Mouse (Mus musculus) intestine, embryonic 16.5 days (tissue): ENCODE data around the gene Cfap44. TPM values are rescaled to one million over a fixed set of nuclear protein-coding genes. Genes with fewer than 3 reads are reported as not detected.

Experiments used
- ATAC-seq: fragments of 200-750 bp; cut with Nextera tagmentation; 2 replicates; pipeline ENCODE4 v1.8.0; 2017; ENCODE audit warnings: moderate TSS enrichment, moderate library complexity
- H3K27ac ChIP-seq: fragments of 300-500 bp; sonication (generic); 2 replicates; pipeline ENCODE4 v1.5.1; 2014; ENCODE audit warnings: mild to moderate bottlenecking, low read length
- H3K27me3 ChIP-seq: fragments of 300-500 bp; sonication (generic); replicated peaks from 2 replicates; pipeline ENCODE4 v1.6.1; 2014; ENCODE audit warnings: low read length, control low read depth, mixed read lengths; ENCODE audit not compliant: control insufficient read depth, insufficient read depth
- H3K36me3 ChIP-seq: fragments of 300-500 bp; sonication (generic); 2 replicates; pipeline ENCODE4 v1.6.1; 2014; ENCODE audit warnings: low read length, control low read depth; ENCODE audit not compliant: control insufficient read depth, insufficient read depth
- H3K4me1 ChIP-seq: fragments of 300-500 bp; sonication (generic); 2 replicates; pipeline ENCODE4 v1.6.1; 2014; ENCODE audit warnings: low read length, control low read depth, mixed read lengths; ENCODE audit not compliant: control insufficient read depth, insufficient read depth
- H3K4me2 ChIP-seq: fragments of 300-500 bp; sonication (generic); 2 replicates; pipeline ENCODE4 v1.6.1; 2014; ENCODE audit warnings: low read depth, low read length, control low read depth
- H3K4me3 ChIP-seq: fragments of 300-500 bp; sonication (generic); 2 replicates; pipeline ENCODE4 v1.5.1; 2014; ENCODE audit warnings: mild to moderate bottlenecking, low read length
- H3K9ac ChIP-seq: fragments of 300-500 bp; sonication (generic); 2 replicates; pipeline ENCODE4 v1.6.1; 2014; ENCODE audit warnings: low read depth, low read length
- H3K9me3 ChIP-seq: fragments of 300-500 bp; sonication (generic); 2 replicates; pipeline ENCODE4 v1.6.1; 2016; ENCODE audit warnings: low read length, control low read depth; ENCODE audit not compliant: control insufficient read depth
- WGBS: fragments of 180-500 bp; shearing (Covaris S2); extraction: QIAGEN DNeasy Blood & Tissue Kit; methylation state at CpG from one replicate; pipeline ENCODE4 v1.1.7; 2014; 5-methylcytosine and 5-hydroxymethylcytosine counted together
- polyA plus RNA-seq: library from polyadenylated mRNA; unstranded; fragments of >200 nt; fragmentation: Nextera tagmentation; extraction: Ambion mirVana; gene quantifications from 2 replicates; pipeline ENCODE4 v1.2.1, GENCODE M21; 2015

The Cfap44 gene
- polyA plus RNA-seq, 1 experiment from 2014 or later: 0.10 TPM

- 67% methylated on average over 5 of the region's 5 CpGs for WGBS
- no peak for ATAC-seq
These were observed 66.3 kb downstream of the Cfap44 start for GRCm38 (mm10) chr16:44460922-44461321.

GRCm38 (mm10) chr16:44475281-44475680 is 80.7 kb downstream of the Cfap44 start:
- WGBS: 81% methylated on average over 14 of the region's 14 CpGs
- no peaks in the 10 kb centered on the region for H3K9me3 ChIP-seq
- no peaks in the 10 kb centered on the region for H3K27me3 ChIP-seq
- H3K4me2 ChIP-seq: no peak overlapping the region
- no peaks in the 10 kb centered on the region for H3K36me3 ChIP-seq
- no peak overlapping the region for H3K4me3 ChIP-seq
- no peak overlapping the region for H3K27ac ChIP-seq
- no peaks in the 10 kb centered on the region for H3K4me1 ChIP-seq
- ATAC-seq: no peak
- H3K9ac ChIP-seq: no peak overlapping the region

More at GRCm38 (mm10) chr16:44460922-44461321, 66.3 kb downstream of the Cfap44 start:
- Histone ChIP-seq H3K9ac (no peak overlapping the region), H3K9me3 (no peaks in the 10 kb centered on the region), H3K27ac (no peak overlapping the region), H3K4me2 (no peak overlapping the region), H3K36me3 (no peaks in the 10 kb centered on the region), H3K4me1 (no peaks in the 10 kb centered on the region), H3K27me3 (no peaks in the 10 kb centered on the region), H3K4me3 (no peak overlapping the region)

DNA sequence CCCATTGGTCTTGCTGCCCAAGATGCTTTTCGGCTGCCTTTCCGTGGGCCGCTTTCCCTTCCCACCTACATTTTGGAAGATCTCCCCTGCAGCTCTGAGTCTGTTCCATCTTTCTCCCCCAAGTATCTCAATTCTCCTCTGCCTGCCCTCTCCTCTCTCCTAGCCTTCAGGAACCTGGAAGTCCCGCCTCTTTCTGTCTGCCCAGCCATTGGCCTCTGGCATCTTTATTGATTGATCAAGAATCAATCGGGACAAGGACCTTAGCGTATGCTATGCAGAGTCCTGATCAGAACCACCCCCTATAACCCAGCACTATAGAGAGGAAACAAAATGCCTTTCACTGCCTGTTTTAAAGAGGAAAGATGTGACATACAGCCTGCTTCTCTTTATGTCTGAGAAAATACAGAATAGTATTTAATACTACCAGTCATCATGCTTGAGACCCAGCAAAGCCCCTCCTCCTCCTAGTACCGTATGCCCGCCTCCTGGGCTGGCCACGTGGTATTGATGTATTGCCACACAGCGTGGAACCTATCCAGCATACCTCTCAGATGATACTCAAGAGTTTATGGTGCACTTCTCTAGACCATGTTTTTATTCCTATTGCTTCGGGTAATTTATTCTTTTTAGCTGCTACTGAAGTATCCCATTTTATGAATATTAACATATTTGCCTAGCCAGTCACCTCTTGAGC is 81.2 kb downstream of the Cfap44 start:
- Histone ChIP-seq H3K36me3 (no peaks in the 10 kb centered on the region), H3K27ac (no peak overlapping the region), H3K9ac (no peak overlapping the region), H3K4me2 (no peak overlapping the region), H3K27me3 (no peaks in the 10 kb centered on the region), H3K9me3 (no peaks in the 10 kb centered on the region), H3K4me3 (no peak overlapping the region), H3K4me1 (peaks cover 2% of the 10 kb centered on the region; the same call in 1 of the 2 replicates)
- 84% methylated on average over 11 of the region's 11 CpGs for WGBS
- ATAC-seq: no peak

GRCm38 (mm10) chr16:44478767-44479166 is 84.2 kb downstream of the Cfap44 start:
- Histone ChIP-seq H3K4me3 (0 out of 2 replicates have a peak overlapping the region, but pooled peaks have one; percentile 6), H3K27ac (no peak overlapping the region), H3K36me3 (no peaks in the 10 kb centered on the region), H3K4me1 (peaks cover 9% of the 10 kb centered on the region), H3K9ac (0 out of 2 replicates have a peak overlapping the region, but pooled peaks have one; percentile 14), H3K4me2 (no peak overlapping the region), H3K9me3 (no peaks in the 10 kb centered on the region), H3K27me3 (no peaks in the 10 kb centered on the region; the same call in 1 of the 2 replicates)
- ATAC-seq: no peak
- 33% methylated on average over 18 of the region's 18 CpGs for WGBS

DNA sequence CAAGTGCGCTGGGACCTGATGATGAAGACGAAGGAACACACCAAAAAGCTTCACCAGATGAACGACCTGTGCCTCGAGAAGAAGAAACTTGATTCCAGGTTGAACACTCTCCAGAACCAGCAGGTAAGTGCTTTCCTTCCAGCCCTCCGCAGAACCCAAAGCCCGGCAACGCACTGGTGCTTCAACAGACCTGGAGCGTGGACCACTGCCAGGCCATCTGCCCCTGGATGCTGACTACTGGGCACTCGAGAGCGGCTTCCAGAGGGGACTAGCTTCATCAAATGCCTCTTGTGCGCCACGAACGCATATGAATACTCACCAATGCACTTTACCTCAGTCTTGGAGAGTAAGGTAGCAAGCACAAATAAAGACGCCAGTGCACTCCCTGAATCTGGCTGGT is 85.3 kb downstream of the Cfap44 start:
- Histone ChIP-seq H3K4me1 (peaks cover 9% of the 10 kb centered on the region), H3K9me3 (no peaks in the 10 kb centered on the region), H3K4me2 (no peak overlapping the region), H3K27ac (no peak overlapping the region), H3K27me3 (no peaks in the 10 kb centered on the region; the same call in 1 of the 2 replicates), H3K9ac (no peak overlapping the region), H3K36me3 (no peaks in the 10 kb centered on the region), H3K4me3 (no peak overlapping the region)
- no peak for ATAC-seq
- 88% methylated on average over 14 of the region's 14 CpGs for WGBS

GRCm38 (mm10) chr16:44480616-44481015 is 86.0 kb downstream of the Cfap44 start:
- H3K4me2 ChIP-seq: no peak overlapping the region
- no peak overlapping the region for H3K4me3 ChIP-seq
- WGBS: 50% methylated on average over 7 of the region's 7 CpGs
- no peak overlapping the region for H3K27ac ChIP-seq
- H3K4me1 ChIP-seq: peaks cover 9% of the 10 kb centered on the region
- ATAC-seq: 0 out of 2 replicates have a peak, but pooled peaks have one; percentile 36
- no peaks in the 10 kb centered on the region for H3K9me3 ChIP-seq
- no peaks in the 10 kb centered on the region; the same call in 1 of the 2 replicates for H3K27me3 ChIP-seq
- H3K9ac ChIP-seq: no peak overlapping the region
- no peaks in the 10 kb centered on the region for H3K36me3 ChIP-seq

DNA sequence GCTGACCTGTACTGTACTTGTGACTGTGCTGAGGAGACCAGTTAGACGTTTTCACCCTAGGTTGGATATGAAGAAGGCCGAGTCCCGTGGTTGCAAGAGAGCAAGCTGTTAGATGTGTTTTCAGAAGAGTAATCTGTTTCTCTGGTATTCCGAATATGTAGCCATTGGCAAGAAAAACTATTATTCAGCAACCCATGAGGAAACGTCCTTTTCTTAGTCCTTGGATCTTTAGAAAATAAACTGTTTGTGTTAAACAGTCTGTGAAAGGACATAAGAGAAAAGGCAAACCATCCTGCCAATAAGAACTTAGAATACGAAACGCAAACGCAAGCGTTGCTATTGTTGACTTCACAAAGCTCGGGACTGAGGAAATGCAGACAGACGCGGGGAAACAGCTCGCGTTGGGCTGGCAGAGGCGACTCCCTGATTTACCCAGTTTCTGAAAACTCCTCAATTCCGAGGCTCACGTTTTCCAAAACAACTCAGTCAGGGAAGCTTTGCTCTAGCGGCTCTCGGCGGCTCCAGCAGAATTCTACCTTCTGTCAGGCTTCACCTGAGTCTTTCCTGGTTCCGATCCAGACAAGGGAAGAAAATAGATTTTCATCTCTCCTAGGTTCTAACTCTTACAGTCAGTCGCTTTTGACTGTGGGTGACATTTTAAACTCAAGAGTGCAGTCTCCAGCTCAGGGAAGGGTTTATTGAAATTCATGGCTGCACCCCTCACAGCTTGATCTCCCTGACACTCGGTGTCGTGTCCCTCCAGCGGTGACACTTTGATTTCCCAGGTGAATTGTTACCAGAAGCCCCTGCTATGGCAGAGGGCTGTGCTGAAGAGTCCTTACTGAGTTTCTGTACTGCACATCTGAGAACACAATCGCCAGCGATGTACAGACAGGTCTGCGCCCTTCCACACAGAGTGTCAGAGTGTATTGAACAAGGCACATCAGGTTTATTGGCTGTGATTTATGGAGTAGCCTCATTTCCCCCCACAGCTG is 87.3 kb downstream of the Cfap44 start:
- 41% methylated on average over 28 of the region's 28 CpGs for WGBS
- H3K9ac ChIP-seq: no peak overlapping the region
- H3K9me3 ChIP-seq: no peaks in the 10 kb centered on the region
- H3K4me2 ChIP-seq: no peak overlapping the region
- no peaks in the 10 kb centered on the region for H3K36me3 ChIP-seq
- no peaks in the 10 kb centered on the region; the same call in 1 of the 2 replicates for H3K27me3 ChIP-seq
- no peak overlapping the region for H3K27ac ChIP-seq
- peaks cover 12% of the 10 kb centered on the region for H3K4me1 ChIP-seq
- ATAC-seq: no peak
- H3K4me3 ChIP-seq: no peak overlapping the region

GRCm38 (mm10) chr16:44484079-44484478 is 89.5 kb downstream of the Cfap44 start:
- Histone ChIP-seq H3K9me3 (no peaks in the 10 kb centered on the region), H3K4me1 (peaks cover 12% of the 10 kb centered on the region), H3K4me3 (no peak overlapping the region), H3K27me3 (no peaks in the 10 kb centered on the region; the same call in 1 of the 2 replicates), H3K27ac (no peak overlapping the region), H3K9ac (no peak overlapping the region), H3K36me3 (no peaks in the 10 kb centered on the region), H3K4me2 (no peak overlapping the region)
- no peak for ATAC-seq
- 6% methylated on average over 7 of the region's 7 CpGs for WGBS

GRCm38 (mm10) chr16:44484831-44485230 is 90.2 kb downstream of the Cfap44 start:
- no peak overlapping the region for H3K9ac ChIP-seq
- no peaks in the 10 kb centered on the region for H3K36me3 ChIP-seq
- ATAC-seq: no peak
- H3K4me2 ChIP-seq: no peak overlapping the region
- H3K27me3 ChIP-seq: no peaks in the 10 kb centered on the region; the same call in 1 of the 2 replicates
- peaks cover 12% of the 10 kb centered on the region for H3K4me1 ChIP-seq
- H3K27ac ChIP-seq: no peak overlapping the region
- H3K4me3 ChIP-seq: no peak overlapping the region
- WGBS: 64% methylated on average over 10 of the region's 10 CpGs
- H3K9me3 ChIP-seq: no peaks in the 10 kb centered on the region
